Mouse (Mus musculus): ENCODE data around the gene Gm1330. TPM values are rescaled to one million over a fixed set of nuclear protein-coding genes. Genes with fewer than 3 reads are reported as not detected.

Gene Gm1330
- not detected for polyA plus RNA-seq (2014; fragmentation: Illumina TruSeq; extraction: RNeasy Lipid Tissue Mini Kit (QIAGEN cat#74804); ENCODE audit: low read depth, low replicate concordance)

GRCm38 (mm10) chr2:149003151-149003550 lies at the start of gene Gm1330:
Gene Gm1330, minus strand, starts transcription at chr2:149003251.

GRCm38 (mm10) chr2:149017137-149017536 lies 14.1 kb upstream of the Gm1330 start, which contains the start of gene Gm10750:
Gene Gm10750, minus strand, starts transcription at chr2:149017237.

Other genes starting within 250 kb of the Gm1330 start
- not detected for gene Cst11, start 231.8 kb downstream of the Gm1330 start, polyA plus RNA-seq (2014; fragmentation: Illumina TruSeq; extraction: RNeasy Lipid Tissue Mini Kit (QIAGEN cat#74804); ENCODE audit: low read depth, low replicate concordance)
- gene 8030411F24Rik, start 221.2 kb downstream of the Gm1330 start, polyA plus RNA-seq (2014; fragmentation: Illumina TruSeq; extraction: RNeasy Lipid Tissue Mini Kit (QIAGEN cat#74804); ENCODE audit: low read depth, low replicate concordance) = not detected
- not detected for gene Cst12, start 213.9 kb downstream of the Gm1330 start, polyA plus RNA-seq (2014; fragmentation: Illumina TruSeq; extraction: RNeasy Lipid Tissue Mini Kit (QIAGEN cat#74804); ENCODE audit: low read depth, low replicate concordance)
- gene Cst8, start 204.5 kb downstream of the Gm1330 start, polyA plus RNA-seq (2014; fragmentation: Illumina TruSeq; extraction: RNeasy Lipid Tissue Mini Kit (QIAGEN cat#74804); ENCODE audit: low read depth, low replicate concordance) = not detected
- not detected for gene Cst13, start 183.2 kb downstream of the Gm1330 start, polyA plus RNA-seq (2014; fragmentation: Illumina TruSeq; extraction: RNeasy Lipid Tissue Mini Kit (QIAGEN cat#74804); ENCODE audit: low read depth, low replicate concordance)
- not detected for gene Cst9, start 168.1 kb downstream of the Gm1330 start, polyA plus RNA-seq (2014; fragmentation: Illumina TruSeq; extraction: RNeasy Lipid Tissue Mini Kit (QIAGEN cat#74804); ENCODE audit: low read depth, low replicate concordance)
- 0.82 TPM for gene 9230104L09Rik, start 138.2 kb downstream of the Gm1330 start, polyA plus RNA-seq (2014; fragmentation: Illumina TruSeq; extraction: RNeasy Lipid Tissue Mini Kit (QIAGEN cat#74804); ENCODE audit: low read depth, low replicate concordance)
- 19.5 TPM for gene Cst3, start 127.6 kb downstream of the Gm1330 start, polyA plus RNA-seq (2014; fragmentation: Illumina TruSeq; extraction: RNeasy Lipid Tissue Mini Kit (QIAGEN cat#74804); ENCODE audit: low read depth, low replicate concordance)
- not detected for gene Gm10750, start 14.0 kb upstream of the Gm1330 start, polyA plus RNA-seq (2014; fragmentation: Illumina TruSeq; extraction: RNeasy Lipid Tissue Mini Kit (QIAGEN cat#74804); ENCODE audit: low read depth, low replicate concordance)

Measured in sigmoid colon, adult 10 weeks (tissue).